Mouse (Mus musculus) ES-E14 (cell line): ENCODE results near the gene Klrb1c. TPM values are rescaled to one million over a fixed set of nuclear protein-coding genes. Genes with fewer than 3 reads are reported as not detected.
"Not testable (repeated sequence)": the region's sequence is repeated elsewhere in the genome, so short reads cannot be mapped to it uniquely, and the experiment has no call there.

Experiments used
- DNase-seq: peaks from one replicate; pipeline ENCODE4 v3.0.0-alpha.2; 2013; ENCODE audit warnings: low read depth, low spot score
- H3K27ac ChIP-seq: 2 replicates; pipeline ENCODE4 v1.5.1; 2012; ENCODE audit warnings: low read depth, mild to moderate bottlenecking, low read length, moderate library complexity, mixed read lengths; ENCODE audit not compliant: poor library complexity, insufficient read depth, severe bottlenecking
- H3K36me3 ChIP-seq: 2 replicates; pipeline ENCODE4 v1.6.1; 2012; ENCODE audit warnings: mild to moderate bottlenecking, low read length, moderate library complexity, mixed read lengths; ENCODE audit not compliant: control insufficient read depth, poor library complexity, insufficient read depth, severe bottlenecking
- H3K4me1 ChIP-seq, 2 experiments: fragments of 150-350 bp in 1 of 2; sonication (generic) in 1 of 2; 2 replicates each; pipeline ENCODE4 v1.6.1; 2012; ENCODE audit warnings: low read length in 2 of 2, mild to moderate bottlenecking in 1 of 2, mixed read lengths in 1 of 2; ENCODE audit not compliant: control insufficient read depth in 2 of 2, insufficient read depth in 2 of 2, poor library complexity in 1 of 2
- H3K4me3 ChIP-seq, 2 experiments: fragments of 150-350 bp in 1 of 2; sonication (generic) in 1 of 2; 2 replicates each; pipeline ENCODE4 v1.5.1; 2012; ENCODE audit warnings: low read length in 2 of 2, low read depth in 1 of 2, mild to moderate bottlenecking in 1 of 2, mixed read lengths in 1 of 2; ENCODE audit not compliant: insufficient read depth in 1 of 2, poor library complexity in 1 of 2, severe bottlenecking in 1 of 2
- H3K9ac ChIP-seq: 2 replicates; pipeline ENCODE4 v1.6.1; 2012; ENCODE audit warnings: low read depth, mild to moderate bottlenecking, low read length, mixed read lengths; ENCODE audit not compliant: poor library complexity, insufficient read depth, severe bottlenecking
- H3K9me3 ChIP-seq: fragments of 150-350 bp; sonication (generic); 2 replicates; pipeline ENCODE4 v1.6.1; 2012; ENCODE audit warnings: low read depth, mild to moderate bottlenecking, low read length; ENCODE audit not compliant: control insufficient read depth, insufficient read depth
- CHD2 ChIP-seq: IDR thresholded peaks from 2 replicates; pipeline ENCODE4 v1.6.1; 2014; ENCODE audit warnings: mild to moderate bottlenecking, low read depth, low read length, inconsistent platforms
- HCFC1 ChIP-seq: IDR thresholded peaks from 2 replicates; pipeline ENCODE4 v1.6.1; 2012; ENCODE audit warnings: low read length, inconsistent platforms, borderline replicate concordance; ENCODE audit not compliant: insufficient read depth
- MAFK ChIP-seq: IDR thresholded peaks from 2 replicates; pipeline ENCODE4 v1.6.1; 2014; ENCODE audit warnings: mild to moderate bottlenecking, low read depth, low read length, inconsistent platforms; ENCODE audit not compliant: insufficient read depth
- ZC3H11A ChIP-seq: IDR thresholded peaks from 2 replicates; pipeline ENCODE4 v1.6.1; 2012; ENCODE audit warnings: low read depth, mild to moderate bottlenecking, inconsistent platforms, low read length, borderline replicate concordance
- ZNF384 ChIP-seq: IDR thresholded peaks from 2 replicates; pipeline ENCODE4 v1.6.1; 2012; ENCODE audit warnings: low read depth, low read length, inconsistent platforms
- in situ Hi-C, 2 experiments: fragments of 600-800 bp; cut with MboI; formaldehyde crosslinking; loops; one replicate each; pipeline ENCODE4 v1.15.1; 2025; ENCODE audit warnings: low sequenced_read_pairs in 2 of 2, inconsistent platforms in 1 of 2; ENCODE audit not compliant: unreplicated experiment in 2 of 2
- total RNA-seq: library from RNA; depleted of rRNA; stranded (reverse); fragments of 300-350 nt; gene quantifications from 2 replicates; pipeline ENCODE4 v1.2.3, GENCODE M21; 2012

Gene Klrb1c
- total RNA-seq, 1 experiment = 0.13 TPM

DNA sequence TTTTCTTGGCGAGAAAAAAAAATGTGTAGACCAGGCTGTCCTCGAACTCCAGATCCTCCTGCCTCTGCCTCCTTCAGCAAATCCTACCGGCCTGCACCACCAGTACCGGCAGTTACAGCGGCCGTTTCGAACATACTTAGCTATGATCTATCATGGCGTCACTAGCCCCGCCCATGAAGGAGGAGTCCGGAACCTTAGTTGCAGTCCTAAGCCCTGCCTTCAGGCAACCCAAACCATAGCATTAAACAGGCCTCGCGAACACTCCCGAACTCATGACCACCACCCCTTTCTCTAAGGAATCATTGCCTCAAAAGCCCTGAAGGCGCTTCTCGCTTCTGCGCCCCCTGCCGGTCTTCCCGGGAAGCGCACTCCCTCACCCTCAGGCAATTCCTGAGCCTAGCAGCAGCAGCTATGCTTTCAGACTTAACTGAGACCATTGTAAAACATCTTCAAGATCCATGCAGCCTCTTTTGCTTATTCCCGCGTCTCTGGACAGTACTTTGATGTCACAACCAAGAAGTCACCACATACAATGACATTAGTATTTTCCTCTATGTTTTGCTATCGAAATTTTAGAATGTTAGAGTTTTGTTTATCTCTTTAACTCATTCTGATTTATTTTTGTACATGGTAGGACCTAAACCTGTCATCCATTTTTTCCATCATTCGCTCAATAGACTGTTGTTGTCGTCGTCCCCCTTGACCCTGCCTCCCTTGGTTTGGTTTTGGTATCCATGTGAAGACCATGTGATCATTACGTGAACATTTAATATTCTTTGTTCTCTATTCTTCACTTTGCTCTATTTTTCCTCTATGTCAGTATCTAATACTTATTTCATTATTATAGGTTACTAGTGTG lies 14.2 kb upstream of the Klrb1c start:
- H3K4me1 ChIP-seq = 0 out of 4 replicates have a peak, but pooled peaks cover 0 to 2% of the 10 kb centered on the region in 2 experiments
- no peak overlapping the region for H3K27ac ChIP-seq
- H3K36me3 ChIP-seq = no peaks in the 10 kb centered on the region
- peak; percentile 91 for DNase-seq
- TF ChIP-seq HCFC1 (no peak), ZNF384 (0 out of 2 replicates have a peak, but pooled peaks have one; percentile 56), CHD2 (no peak), MAFK (peak; percentile 90), ZC3H11A (no peak)
- H3K9ac ChIP-seq = no peak overlapping the region
- peak overlapping the region; percentile 49 to 53 for H3K4me3 ChIP-seq
- peaks cover 3% of the 10 kb centered on the region; the same call in 1 of the 2 replicates for H3K9me3 ChIP-seq
- in situ Hi-C loops = loop anchor here in 1 of 2 experiments (5.0 kb wide), 1 partner anchor 34 kb away; no protein-coding TSS in a partner anchor

DNA sequence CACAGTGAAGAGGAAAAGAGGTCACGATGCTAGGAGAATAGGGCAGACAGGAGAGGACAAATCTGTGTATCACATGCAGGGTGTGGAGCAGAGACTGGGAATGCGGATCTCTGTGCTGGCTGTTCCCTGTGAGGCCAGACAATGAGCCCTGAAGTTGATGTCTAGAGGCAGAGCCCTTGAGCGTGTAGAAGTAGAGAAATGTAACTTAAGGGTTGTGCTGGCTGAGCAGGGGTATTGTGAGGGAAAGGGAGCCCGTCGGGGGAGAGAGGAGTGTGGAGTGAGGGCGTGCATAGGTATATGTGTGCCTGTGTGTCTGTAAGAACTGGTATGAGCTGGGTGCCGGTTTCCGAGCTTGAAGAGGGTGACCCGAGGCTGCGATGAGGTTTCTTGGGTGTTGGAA lies 13.5 kb upstream of the Klrb1c start:
- peaks cover 1 to 7% of the 10 kb centered on the region in 2 experiments; a peak in 1 of 4 replicates for H3K4me1 ChIP-seq
- H3K4me3 ChIP-seq = peak overlapping the region; percentile 49 to 53
- TF ChIP-seq ZC3H11A = no peak
- no peak for TF ChIP-seq HCFC1
- no peak for TF ChIP-seq MAFK
- no peak for TF ChIP-seq CHD2
- TF ChIP-seq ZNF384 = no peak
- no peak for DNase-seq
- H3K9me3 ChIP-seq = no peaks in the 10 kb centered on the region
- in situ Hi-C loops = loop anchor here in 1 of 2 experiments (5.0 kb wide), 1 partner anchor 35 kb away; no protein-coding TSS in a partner anchor
- H3K27ac ChIP-seq = no peak overlapping the region
- no peak overlapping the region for H3K9ac ChIP-seq
- no peaks in the 10 kb centered on the region for H3K36me3 ChIP-seq

DNA sequence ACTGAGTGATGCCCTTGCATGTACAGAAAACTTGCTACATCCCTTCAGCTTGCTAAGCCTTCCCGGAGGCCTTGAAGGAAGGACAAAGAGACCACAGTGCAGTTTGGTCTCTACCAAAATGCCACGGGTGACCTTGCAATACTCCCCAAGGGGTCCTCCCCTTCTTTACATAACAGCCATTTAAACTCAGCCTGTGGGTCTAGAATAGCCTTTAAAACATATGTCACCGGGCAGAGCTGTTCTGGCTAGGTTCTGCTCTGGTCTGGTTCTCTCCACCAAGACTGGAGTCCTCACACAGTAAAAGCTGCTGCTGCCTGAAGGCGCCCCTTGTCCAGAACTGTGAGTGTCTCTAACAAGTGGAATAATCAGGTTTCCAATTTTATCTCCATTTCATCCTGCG lies 11.7 kb upstream of the Klrb1c start:
- not testable (repeated sequence) for H3K36me3 ChIP-seq, H3K4me3 ChIP-seq, DNase-seq, H3K9me3 ChIP-seq, H3K27ac ChIP-seq, H3K4me1 ChIP-seq, H3K9ac ChIP-seq
- in situ Hi-C loops = loop anchor here in 1 of 2 experiments (5.0 kb wide), 1 partner anchor 37 kb away; no protein-coding TSS in a partner anchor

DNA sequence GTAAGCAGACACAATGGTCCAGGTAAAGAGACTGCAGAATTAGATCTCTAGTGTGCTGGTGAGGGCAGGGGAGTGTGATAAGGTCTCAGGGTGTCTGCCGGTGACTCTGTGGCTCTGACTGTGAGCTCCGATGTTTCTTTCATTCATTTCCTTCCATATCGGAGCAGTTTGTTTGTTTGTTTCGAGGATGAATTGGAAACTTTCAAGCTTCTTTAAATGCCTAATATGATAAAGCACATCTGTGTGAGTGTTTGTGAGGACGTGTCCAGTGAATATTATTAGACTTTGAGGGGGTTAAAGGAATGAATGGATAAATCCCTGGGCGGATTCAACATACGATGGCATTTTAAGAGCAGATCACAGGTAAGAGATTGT lies 10.9 kb upstream of the Klrb1c start:
- in situ Hi-C loops = loop anchor here in 1 of 2 experiments (5.0 kb wide), 2 partner anchors 37 to 38 kb away; no protein-coding TSS in a partner anchor
- no peak overlapping the region for H3K27ac ChIP-seq

More for the DNA sequence above, 10.9 kb upstream of the Klrb1c start:
- peaks cover 1 to 8% of the 10 kb centered on the region in 2 experiments; a peak in 1 of 4 replicates for H3K4me1 ChIP-seq
- DNase-seq = peak; percentile 21
- H3K9me3 ChIP-seq = no peaks in the 10 kb centered on the region
- H3K9ac ChIP-seq = no peak overlapping the region
- peak overlapping the region; percentile 26 to 95; a peak in 3 of 4 replicates for H3K4me3 ChIP-seq
- no peaks in the 10 kb centered on the region for H3K36me3 ChIP-seq
- no peak for TF ChIP-seq MAFK
- TF ChIP-seq ZC3H11A = no peak
- no peak for TF ChIP-seq ZNF384
